Mouse (Mus musculus) layer of hippocampus, adult 9-11 months (tissue): ENCODE measurements around the gene Ppfibp1.

Experiments
- DNase-seq: peaks from one replicate; pipeline ENCODE4 v3.0.0; 2022

Gene Ppfibp1

GRCm38 (mm10) chr6:146961832-146962481 lies 73.7 kb downstream of the Ppfibp1 start:
- no peak for DNase-seq

DNA sequence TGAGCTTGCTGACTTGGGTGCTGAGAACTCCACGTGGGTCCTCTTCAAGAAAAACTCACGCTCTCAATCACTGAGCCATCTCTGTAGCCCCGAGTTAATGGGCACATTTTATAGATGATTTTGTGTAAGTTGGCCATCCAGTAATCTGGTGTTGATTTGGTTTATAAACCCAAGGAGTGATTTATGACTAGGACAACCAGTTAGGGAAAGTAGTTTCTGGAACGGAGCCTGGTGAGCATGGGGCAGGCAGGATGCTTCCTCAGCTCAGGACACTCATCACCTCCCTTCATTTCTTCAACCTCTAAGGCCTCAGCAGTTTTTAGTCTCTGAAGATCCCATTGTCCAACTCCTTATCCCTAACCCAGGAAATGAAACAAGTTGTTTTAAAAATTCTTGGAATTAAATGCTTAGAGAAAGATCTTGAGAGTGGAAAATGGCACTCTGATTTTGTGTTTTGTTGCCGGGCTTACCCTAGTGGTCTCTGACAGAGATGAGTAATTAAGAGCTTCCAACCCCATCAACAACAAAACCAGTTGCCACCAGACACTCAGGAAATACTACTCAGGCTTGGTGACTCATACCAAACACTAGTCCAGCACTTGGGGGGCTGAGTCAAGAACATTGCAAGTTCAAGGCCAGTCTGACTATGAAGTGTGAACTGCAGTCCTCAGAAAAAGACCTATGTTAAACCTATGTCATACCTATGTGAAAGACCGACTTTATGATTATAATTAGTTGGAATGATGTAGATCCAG lies 75.3 kb downstream of the Ppfibp1 start:
- no peak for DNase-seq

GRCm38 (mm10) chr6:146965139-146965772 lies 77.0 kb downstream of the Ppfibp1 start:
- DNase-seq: no peak

DNA sequence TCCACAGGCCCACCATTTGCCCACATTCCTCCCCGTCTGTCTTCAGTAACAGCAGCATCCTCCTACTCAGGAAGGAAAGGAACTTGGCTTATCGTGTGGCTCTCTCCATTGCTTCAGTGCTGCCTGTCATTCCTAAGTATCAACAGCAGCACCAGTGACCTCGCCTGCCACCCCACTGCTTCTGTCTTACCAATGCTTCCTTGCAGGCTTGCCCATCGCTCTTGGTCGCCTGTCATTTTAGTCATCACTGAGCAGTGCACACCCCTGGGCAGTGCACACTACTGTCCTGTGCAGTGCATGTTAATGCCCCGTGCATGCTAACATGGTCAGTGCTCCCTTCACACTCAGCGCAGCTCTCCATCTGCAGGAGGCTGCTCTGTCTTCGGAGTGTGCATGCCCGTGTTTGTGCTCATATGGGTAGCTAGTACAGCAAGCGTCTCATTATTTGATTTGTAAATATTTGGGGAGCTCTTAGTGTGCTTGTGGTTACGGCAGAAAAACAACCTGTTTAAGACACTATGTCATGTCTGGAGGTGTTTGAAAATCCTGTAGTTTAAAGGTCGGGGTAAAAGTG lies 78.2 kb downstream of the Ppfibp1 start:
- no peak for DNase-seq

- DNase-seq: no peak
Observed at GRCm38 (mm10) chr6:146967836-146968235, 79.5 kb downstream of the Ppfibp1 start.

GRCm38 (mm10) chr6:146970811-146971210 lies 82.5 kb downstream of the Ppfibp1 start:
- no peak for DNase-seq

- DNase-seq: no peak
Observed at GRCm38 (mm10) chr6:146971366-146971765, 83.1 kb downstream of the Ppfibp1 start.

- no peak for DNase-seq
Observed at GRCm38 (mm10) chr6:146972009-146972408, 83.7 kb downstream of the Ppfibp1 start.

GRCm38 (mm10) chr6:146972740-146973139 lies 84.5 kb downstream of the Ppfibp1 start:
- no peak for DNase-seq

- DNase-seq: no peak
Observed at GRCm38 (mm10) chr6:146973406-146973805, 85.1 kb downstream of the Ppfibp1 start.

- DNase-seq: no peak
Observed at GRCm38 (mm10) chr6:146973830-146974229, 85.5 kb downstream of the Ppfibp1 start.

- no peak for DNase-seq
Observed at GRCm38 (mm10) chr6:146976446-146976845, 88.2 kb downstream of the Ppfibp1 start.

DNA sequence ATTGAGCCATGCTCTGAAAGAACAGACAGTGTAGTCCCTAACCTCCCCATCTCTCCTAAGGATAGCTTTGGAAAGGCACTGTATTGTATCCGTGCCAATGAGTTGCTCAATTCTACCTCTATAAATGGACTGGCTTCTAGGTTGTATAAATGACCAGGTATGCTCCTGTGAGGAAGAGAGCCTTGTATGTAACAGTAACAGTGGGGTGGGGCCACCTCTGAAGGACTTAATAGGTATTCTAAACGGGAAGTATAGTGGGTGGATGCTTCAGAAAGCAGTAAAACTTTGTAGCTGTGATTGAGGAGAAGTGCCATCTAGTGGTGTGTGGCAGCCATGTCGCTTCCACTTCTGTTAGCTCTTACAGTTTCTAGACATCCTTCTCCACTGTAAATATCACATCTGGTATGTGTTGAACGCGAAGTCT lies 90.4 kb downstream of the Ppfibp1 start:
- no peak for DNase-seq

GRCm38 (mm10) chr6:146979115-146979744 lies 90.9 kb downstream of the Ppfibp1 start:
- no peak for DNase-seq

DNA sequence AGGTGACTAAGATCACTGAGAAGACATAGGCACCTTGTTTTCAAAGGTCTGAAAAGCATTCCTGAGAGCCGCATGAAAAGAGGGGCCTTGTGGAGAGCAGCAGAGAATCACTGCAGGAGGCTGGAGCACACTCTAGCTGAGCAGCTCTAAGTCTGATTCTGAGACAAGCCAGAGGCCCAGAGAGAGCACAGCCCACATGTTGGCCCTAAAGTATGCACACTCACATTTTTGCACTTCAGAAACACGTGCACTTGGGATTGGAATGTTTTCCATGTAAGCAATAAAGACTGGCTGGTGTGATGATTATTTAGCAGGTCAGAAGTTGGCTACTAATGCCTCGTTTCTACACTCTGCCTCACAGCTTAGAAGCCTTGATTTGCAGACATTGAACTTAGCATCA lies 91.7 kb downstream of the Ppfibp1 start:
- no peak for DNase-seq

DNA sequence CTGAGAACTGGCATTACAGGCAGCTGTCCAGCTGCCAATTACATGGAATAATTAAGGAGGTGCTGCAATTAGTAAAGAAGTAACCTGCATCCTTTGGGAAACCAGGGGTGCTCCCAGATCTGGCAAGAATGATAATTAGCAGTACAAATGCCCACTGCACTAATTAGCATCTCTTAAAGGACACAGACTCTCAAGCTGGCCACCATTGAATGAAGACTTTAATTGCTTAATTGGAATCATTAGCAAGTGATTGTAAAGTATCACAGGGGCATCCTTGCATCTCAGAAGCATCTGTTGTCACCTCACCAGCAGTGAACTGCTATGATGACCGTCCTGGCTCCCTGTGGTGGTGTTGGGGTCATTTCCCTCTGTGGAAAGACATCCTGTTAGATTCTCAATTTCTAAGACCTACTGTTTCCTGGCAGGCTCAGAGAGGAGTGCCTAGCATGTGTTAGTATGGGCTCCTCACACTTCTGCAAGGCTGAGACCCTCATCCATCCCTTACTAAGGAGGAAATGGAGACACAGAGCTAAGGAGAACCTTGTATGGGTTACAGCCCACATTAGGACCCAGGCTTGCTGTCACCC lies 93.1 kb downstream of the Ppfibp1 start:
- DNase-seq: no peak

DNA sequence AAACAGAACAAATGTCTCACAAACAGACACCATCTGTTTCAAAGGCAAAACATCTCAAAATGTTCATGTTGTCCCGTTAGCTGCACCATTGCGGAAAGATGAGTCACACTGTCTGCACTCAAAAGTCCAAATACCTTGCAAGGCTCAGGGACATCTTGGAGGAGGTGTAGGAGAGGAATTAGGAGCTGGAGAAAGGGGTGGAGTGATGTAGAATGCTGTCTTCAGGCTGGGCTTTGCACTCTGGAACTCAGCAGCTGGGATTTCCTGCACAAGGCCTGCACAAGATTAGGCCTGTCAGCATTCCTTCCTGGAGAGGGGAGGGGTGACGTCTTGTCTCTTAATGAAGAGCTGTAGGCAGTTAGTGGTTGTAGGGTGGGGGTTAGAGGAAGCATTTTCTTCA lies 96.3 kb downstream of the Ppfibp1 start:
- DNase-seq: peak; percentile 62

GRCm38 (mm10) chr6:146994236-146994635 lies 105.9 kb downstream of the Ppfibp1 start:
- peak; percentile 31 for DNase-seq

GRCm38 (mm10) chr6:146995391-146995790 lies 107.1 kb downstream of the Ppfibp1 start:
- DNase-seq: no peak

DNA sequence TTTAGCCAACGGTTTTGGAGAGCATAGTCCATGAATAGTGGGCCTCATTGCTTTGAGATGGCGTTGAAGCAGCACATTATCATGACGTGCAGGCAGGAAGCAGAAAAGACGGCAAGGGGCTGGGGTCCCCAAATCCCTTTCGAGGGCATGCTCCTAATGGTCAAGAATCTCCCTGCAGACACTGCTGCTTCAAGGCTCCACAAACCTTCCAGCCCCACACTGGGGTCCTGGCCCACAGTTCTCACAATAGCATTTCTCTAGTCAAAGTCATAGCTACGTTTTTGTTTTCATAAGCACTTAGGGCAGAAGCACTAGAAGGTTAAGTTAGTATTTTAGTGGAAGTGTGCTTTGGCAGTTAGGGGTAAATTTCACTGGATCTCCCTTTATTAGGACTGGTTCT lies 107.6 kb downstream of the Ppfibp1 start:
- DNase-seq: no peak

DNA sequence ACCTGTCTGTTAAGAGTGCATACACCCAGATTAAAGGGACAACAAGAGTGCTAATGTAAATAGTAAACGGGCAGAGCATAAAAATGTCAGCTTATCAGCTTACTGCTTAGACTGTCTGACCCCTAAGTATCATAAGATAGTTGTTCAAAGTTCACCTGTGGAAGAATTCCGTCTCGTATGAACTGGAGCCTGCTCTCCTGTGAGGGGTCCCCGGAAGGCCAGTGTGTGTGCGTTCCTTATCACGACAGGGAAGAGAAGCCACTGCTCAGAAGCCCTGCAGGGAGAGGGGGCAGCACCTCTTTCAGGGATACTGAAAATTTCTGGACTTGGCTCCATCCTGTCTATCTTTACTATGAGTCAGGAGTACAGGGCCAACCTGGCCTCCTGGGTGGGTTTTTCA lies 108.7 kb downstream of the Ppfibp1 start:
- DNase-seq: no peak

GRCm38 (mm10) chr6:146998710-146999109 lies 110.4 kb downstream of the Ppfibp1 start:
- no peak for DNase-seq

DNA sequence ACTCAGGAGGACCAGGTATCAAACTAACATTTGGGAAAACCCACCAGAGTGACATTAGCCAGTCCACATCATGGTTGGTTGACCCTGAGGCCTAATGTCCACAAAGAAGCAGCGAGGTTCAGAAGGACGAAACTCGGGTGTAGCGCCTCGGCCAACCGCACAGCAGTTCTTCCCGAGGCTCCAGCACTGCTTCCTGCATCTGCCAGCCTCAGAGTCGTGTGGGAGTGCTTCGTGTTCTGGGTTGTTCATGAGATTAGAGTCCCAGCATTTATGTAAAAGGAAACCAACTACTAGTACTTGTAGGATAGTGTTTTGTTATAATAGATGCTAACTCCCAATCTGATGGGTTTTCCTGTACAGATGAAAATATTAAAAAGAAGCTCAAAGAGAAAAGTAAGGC lies 111.0 kb downstream of the Ppfibp1 start:
- DNase-seq: peak; percentile 16
